Mouse (Mus musculus) forebrain, embryonic 16.5 days (tissue): ENCODE results near the gene Gck. TPM values are rescaled to one million over a fixed set of nuclear protein-coding genes. Genes with fewer than 3 reads are reported as not detected.
A peak's percentile ranks its signal among the peaks of the same experiment; 100 is the strongest.

Experiments used
- ATAC-seq: fragments of 200-750 bp; cut with Nextera tagmentation; 2 replicates; pipeline ENCODE4 v1.8.0; 2017; ENCODE audit warnings: mild to moderate bottlenecking, moderate library complexity
- H3K27ac ChIP-seq: fragments of 300-500 bp; sonication (generic); 2 replicates; pipeline ENCODE4 v1.5.1; 2014; ENCODE audit warnings: low read length, control low read depth
- H3K27me3 ChIP-seq: fragments of 300-500 bp; sonication (generic); replicated peaks from 2 replicates; pipeline ENCODE4 v1.6.1; 2014; ENCODE audit warnings: low read length; ENCODE audit not compliant: control insufficient read depth, insufficient read depth
- H3K36me3 ChIP-seq: fragments of 300-500 bp; sonication (generic); 2 replicates; pipeline ENCODE4 v1.6.1; 2014; ENCODE audit not compliant: control insufficient read depth, insufficient read depth
- H3K4me1 ChIP-seq: fragments of 300-500 bp; sonication (generic); replicated peaks from 2 replicates; pipeline ENCODE4 v1.6.1; 2014; ENCODE audit warnings: low read length; ENCODE audit not compliant: control insufficient read depth, insufficient read depth
- H3K4me2 ChIP-seq: fragments of 300-500 bp; sonication (generic); 2 replicates; pipeline ENCODE4 v1.6.1; 2014; ENCODE audit warnings: mild to moderate bottlenecking, low read length, control low read depth
- H3K4me3 ChIP-seq: fragments of 300-500 bp; sonication (generic); replicated peaks from 2 replicates; pipeline ENCODE4 v1.5.1; 2014; ENCODE audit warnings: mild to moderate bottlenecking, low read length, control low read depth
- H3K9ac ChIP-seq: fragments of 300-500 bp; sonication (generic); replicated peaks from 2 replicates; pipeline ENCODE4 v1.6.1; 2014; ENCODE audit warnings: low read depth, low read length, control low read depth
- H3K9me3 ChIP-seq: fragments of 300-500 bp; sonication (generic); 2 replicates; pipeline ENCODE4 v1.6.1; 2016; ENCODE audit warnings: low read length; ENCODE audit not compliant: control insufficient read depth
- WGBS: fragments of 180-500 bp; shearing (Covaris S2); extraction: QIAGEN DNeasy Blood & Tissue Kit; methylation state at CpG from one replicate; pipeline ENCODE4 v1.1.7; 2014; 5-methylcytosine and 5-hydroxymethylcytosine counted together
- polyA plus RNA-seq: library from polyadenylated mRNA; unstranded; fragments of >200 nt; fragmentation: Nextera tagmentation; extraction: Ambion mirVana; gene quantifications from 2 replicates; pipeline ENCODE4 v1.2.1, GENCODE M21; 2015

Gck gene
- polyA plus RNA-seq, 1 experiment from 2014 or later = 8.2 TPM

DNA sequence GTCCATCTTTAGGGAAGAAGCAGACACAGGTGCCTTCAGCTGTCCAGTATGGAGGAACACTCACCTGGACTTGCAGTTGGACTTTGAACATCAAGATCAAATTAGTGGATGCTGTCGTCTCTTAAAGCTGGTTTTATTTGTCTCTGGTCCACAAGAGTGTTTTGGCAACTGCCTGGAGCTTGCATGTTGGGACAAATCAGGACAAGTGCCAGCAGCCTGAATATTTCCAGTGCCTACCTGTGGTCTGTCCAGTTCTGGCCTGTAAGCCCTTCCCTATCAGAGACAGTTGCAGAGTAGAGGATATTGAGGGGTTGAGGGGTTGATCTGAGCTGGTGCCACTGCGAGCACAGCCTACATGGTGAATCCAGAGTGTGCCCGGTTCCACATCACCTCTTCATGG lies 16.9 kb upstream of the Gck start:
- no peaks in the 10 kb centered on the region for H3K27me3 ChIP-seq
- H3K4me1 ChIP-seq = no peaks in the 10 kb centered on the region
- H3K27ac ChIP-seq = no peak overlapping the region
- 95% methylated on average over 3 of the region's 3 CpGs for WGBS
- H3K4me3 ChIP-seq = no peak overlapping the region
- peaks cover 44% of the 10 kb centered on the region for H3K36me3 ChIP-seq
- H3K9me3 ChIP-seq = no peaks in the 10 kb centered on the region
- no peak overlapping the region for H3K4me2 ChIP-seq
- H3K9ac ChIP-seq = no peak overlapping the region
- ATAC-seq = 0 out of 2 replicates have a peak, but pooled peaks have one; percentile 6

DNA sequence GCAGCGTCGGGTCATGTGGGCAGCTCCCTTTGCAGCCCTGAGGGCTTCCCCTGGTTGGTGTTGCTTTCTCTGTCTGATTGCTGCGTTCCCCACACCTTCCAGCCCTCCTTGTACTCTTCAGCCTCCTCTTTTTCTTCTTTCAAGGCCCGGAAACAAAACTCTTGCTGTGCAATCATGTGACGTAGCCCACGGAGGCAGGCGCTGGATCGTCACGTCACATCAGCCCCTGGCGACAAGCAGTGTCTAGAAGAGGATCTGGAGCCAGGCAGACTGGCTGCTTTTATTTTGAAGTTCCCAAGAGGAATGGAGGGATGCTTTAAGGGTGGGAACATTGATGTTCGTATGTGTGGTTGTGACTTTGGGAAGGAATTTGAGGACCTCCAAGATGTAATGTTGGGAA lies 16.0 kb upstream of the Gck start:
- Histone ChIP-seq H3K27ac (no peak overlapping the region; the same call in 1 of the 2 replicates), H3K27me3 (no peaks in the 10 kb centered on the region), H3K9ac (no peak overlapping the region), H3K4me3 (no peak overlapping the region), H3K4me2 (no peak overlapping the region), H3K36me3 (peaks cover 50% of the 10 kb centered on the region), H3K4me1 (no peaks in the 10 kb centered on the region), H3K9me3 (no peaks in the 10 kb centered on the region)
- no peak for ATAC-seq
- 77% methylated on average over 11 of the region's 11 CpGs for WGBS

DNA sequence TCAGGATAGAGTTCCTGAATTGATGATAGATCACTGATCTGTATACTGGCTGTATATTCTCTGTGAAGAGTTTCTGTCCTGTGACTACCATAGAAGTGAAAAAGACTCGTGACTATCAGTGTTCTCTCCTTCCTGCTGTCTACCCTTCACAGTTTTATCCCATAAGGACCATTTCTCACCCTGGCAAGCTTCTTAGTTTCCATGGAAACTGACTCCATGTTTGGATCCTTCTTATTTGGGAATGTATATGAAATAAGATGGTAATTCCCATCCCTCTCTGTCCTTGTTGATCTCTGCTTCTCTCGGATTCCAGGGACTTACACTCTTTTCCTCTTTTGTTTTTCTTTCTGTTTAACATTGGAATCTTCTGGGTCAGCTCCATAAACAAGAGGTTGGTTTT lies 10.2 kb upstream of the Gck start:
- no peak for ATAC-seq
- Histone ChIP-seq H3K9ac (no peak overlapping the region), H3K4me2 (no peak overlapping the region), H3K27ac (no peak overlapping the region), H3K36me3 (peaks cover 37% of the 10 kb centered on the region), H3K27me3 (no peaks in the 10 kb centered on the region), H3K4me3 (no peak overlapping the region), H3K4me1 (peaks cover 13% of the 10 kb centered on the region), H3K9me3 (no peaks in the 10 kb centered on the region)
- 75% methylated on average over 2 of the region's 2 CpGs for WGBS

DNA sequence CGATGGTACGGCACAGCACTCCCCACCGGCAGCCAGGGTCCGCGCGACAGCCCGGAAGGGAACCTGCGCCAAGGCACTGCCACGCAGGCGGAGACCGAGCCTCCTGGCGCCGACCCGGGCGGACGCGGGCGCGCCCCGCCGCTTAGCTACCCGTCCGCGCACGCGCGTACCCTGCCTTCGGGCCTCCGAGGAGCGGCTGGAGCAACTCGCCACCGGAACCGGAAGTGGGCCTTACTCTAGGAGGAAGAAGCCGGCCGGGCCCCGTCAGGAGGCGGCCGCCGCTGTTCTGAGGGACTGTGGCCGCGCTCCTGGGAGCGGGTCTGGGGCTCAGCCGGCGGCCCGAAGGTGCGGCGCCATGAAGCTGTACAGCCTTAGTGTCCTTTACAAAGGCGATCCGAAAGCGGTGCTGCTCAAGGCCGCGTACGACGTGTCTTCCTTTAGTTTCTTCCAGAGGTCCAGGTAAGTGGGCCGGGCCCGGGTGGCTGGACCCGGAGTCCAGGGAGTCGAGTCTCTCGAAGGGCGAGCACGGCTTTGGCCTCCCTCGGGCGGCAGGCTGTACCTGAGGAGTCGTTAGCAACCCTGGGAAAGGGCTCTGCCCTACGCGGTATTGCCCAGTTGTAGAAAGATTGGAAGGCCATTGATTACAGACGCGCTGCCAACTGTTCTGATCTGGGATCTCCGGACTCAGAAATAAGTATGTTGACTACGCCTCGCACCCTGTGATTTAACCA lies 5.8 kb upstream of the Gck start, which contains the start of gene Ykt6:
TSS of gene Ykt6 (plus strand) at position 148 of the 731 bp plus-strand sequence.
- Histone ChIP-seq H3K9me3 (no peaks in the 10 kb centered on the region), H3K36me3 (peaks cover 5% of the 10 kb centered on the region), H3K27me3 (no peaks in the 10 kb centered on the region), H3K4me2 (peak within 1 kb of the TSS; percentile 83), H3K27ac (peak within 1 kb of the TSS; percentile 91), H3K4me3 (peak within 1 kb of the TSS; percentile 98), H3K9ac (peak within 1 kb of the TSS; percentile 86), H3K4me1 (peaks cover 17% of the 10 kb centered on the region)
- WGBS = under 1% methylated on average over 70 of the region's 71 CpGs
- ATAC-seq = peak; percentile 97

DNA sequence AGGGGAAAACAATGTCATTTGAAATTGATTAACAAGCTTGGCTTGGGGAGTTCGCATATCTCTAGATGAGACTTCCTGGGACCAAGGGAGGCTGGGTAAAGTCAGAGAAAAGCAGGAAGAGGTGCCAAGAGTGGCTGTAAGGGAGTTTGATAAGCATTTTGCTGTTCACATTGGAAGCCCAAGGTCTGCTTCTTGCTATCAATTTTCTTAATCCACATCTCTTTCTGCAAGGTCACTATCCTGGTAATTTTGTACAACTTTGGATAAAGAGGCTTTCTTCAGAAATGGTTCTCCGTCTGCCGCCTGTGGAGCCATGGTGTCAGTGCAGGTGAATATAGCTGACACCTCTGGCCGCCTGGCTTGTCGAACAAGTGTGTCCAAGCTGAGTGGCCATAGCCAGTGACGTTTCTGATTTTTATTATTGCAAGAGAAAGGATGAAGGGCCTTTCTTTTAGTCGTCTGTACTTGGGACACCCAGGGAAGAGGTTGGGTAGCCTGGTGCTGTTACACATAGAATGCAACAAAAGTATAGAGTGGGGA lies 5.2 kb upstream of the Gck start:
- no peaks in the 10 kb centered on the region for H3K9me3 ChIP-seq
- H3K27me3 ChIP-seq = no peaks in the 10 kb centered on the region
- H3K9ac ChIP-seq = peak overlapping the region; percentile 86
- peak overlapping the region; percentile 83 for H3K4me2 ChIP-seq
- H3K4me3 ChIP-seq = peak overlapping the region; percentile 98
- H3K4me1 ChIP-seq = peaks cover 17% of the 10 kb centered on the region
- 6% methylated on average over 7 of the region's 7 CpGs for WGBS
- no peaks in the 10 kb centered on the region; the same call in 1 of the 2 replicates for H3K36me3 ChIP-seq
- peak overlapping the region; percentile 91 for H3K27ac ChIP-seq
- ATAC-seq = no peak

DNA sequence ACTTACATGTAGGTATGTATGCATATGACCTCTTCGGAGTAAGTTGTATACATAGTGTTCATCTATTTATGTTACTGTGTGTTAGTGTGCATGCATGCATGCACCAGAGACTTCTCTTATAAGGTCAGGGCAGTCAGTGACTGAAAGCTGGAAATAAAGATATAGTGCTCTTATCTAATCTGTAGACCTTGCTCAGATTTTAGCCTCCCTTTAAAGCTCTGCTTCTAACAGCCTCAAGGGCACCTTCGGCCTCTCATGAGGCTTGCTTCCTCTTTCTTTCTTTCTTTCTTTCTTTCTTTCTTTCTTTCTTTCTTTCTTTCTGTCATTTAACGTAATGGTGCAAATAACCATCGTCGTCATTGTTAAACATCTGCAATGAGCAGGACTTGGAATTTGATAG lies 4.6 kb upstream of the Gck start:
- Histone ChIP-seq H3K4me2 (no peak overlapping the region), H3K4me3 (no peak overlapping the region), H3K9me3 (no peaks in the 10 kb centered on the region), H3K36me3 (no peaks in the 10 kb centered on the region), H3K4me1 (peaks cover 17% of the 10 kb centered on the region), H3K9ac (no peak overlapping the region), H3K27ac (no peak overlapping the region), H3K27me3 (no peaks in the 10 kb centered on the region)
- ATAC-seq = no peak
- WGBS = 84% methylated on average over 5 of the region's 5 CpGs

DNA sequence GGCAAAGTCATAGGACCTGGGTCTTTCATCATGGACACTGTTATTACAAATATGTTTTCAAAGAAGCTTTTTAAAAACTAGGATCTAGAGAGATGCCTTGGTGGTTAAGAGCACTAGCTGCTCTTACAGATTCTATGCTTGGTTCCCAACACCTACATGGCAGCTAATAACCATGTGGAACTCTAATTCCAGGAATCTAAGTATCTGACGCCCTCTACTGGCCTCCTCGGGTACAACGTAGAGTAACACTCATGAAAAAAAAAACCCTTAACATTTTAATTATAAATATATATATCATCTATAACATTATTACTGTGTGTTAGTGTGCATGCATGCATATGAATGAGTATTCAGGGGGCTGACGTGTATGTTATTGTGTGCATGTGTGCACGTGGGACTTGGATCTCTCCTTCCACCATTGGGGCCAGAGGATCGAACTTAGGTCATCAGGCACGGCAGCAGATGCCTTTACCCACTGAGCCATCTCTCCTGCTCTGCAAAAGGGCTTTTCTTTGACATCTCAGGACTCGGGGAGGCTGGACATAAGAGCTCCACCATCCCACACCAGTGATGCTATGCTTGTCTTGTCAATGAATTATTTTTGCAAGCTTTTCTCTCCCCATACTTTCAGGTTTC lies 3.4 kb upstream of the Gck start:
- H3K9me3 ChIP-seq = no peaks in the 10 kb centered on the region
- H3K4me1 ChIP-seq = peaks cover 17% of the 10 kb centered on the region
- no peak overlapping the region for H3K4me2 ChIP-seq
- H3K27me3 ChIP-seq = no peaks in the 10 kb centered on the region
- no peak for ATAC-seq
- H3K27ac ChIP-seq = no peak overlapping the region
- no peak overlapping the region for H3K9ac ChIP-seq
- H3K4me3 ChIP-seq = no peak overlapping the region
- 33% methylated on average over 8 of the region's 8 CpGs for WGBS
- H3K36me3 ChIP-seq = no peaks in the 10 kb centered on the region

DNA sequence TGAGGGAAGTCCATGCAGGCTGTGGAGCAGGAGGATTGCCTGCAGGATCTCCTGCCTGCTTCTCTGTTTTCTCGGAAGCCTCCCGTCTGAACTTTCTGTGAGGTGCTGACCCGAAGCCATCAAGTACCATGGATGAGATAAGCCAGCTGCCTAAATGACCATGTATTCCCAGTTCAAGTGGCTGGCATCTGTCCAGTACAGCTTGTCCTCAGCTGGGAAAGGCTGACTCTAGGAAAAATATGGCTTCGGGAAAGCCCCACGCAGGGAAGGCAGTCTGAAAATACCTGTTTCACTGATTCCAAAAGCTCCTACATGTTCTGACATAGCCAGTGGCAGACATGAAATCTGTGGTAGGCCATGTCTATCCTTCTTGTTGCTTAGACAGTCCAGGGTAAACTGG lies 2.6 kb upstream of the Gck start:
- Histone ChIP-seq H3K4me3 (no peak overlapping the region), H3K27me3 (no peaks in the 10 kb centered on the region), H3K36me3 (no peaks in the 10 kb centered on the region), H3K4me2 (no peak overlapping the region), H3K9me3 (no peaks in the 10 kb centered on the region), H3K27ac (no peak overlapping the region), H3K9ac (no peak overlapping the region), H3K4me1 (peaks cover 17% of the 10 kb centered on the region)
- ATAC-seq = no peak
- 92% methylated on average over 5 of the region's 5 CpGs for WGBS

DNA sequence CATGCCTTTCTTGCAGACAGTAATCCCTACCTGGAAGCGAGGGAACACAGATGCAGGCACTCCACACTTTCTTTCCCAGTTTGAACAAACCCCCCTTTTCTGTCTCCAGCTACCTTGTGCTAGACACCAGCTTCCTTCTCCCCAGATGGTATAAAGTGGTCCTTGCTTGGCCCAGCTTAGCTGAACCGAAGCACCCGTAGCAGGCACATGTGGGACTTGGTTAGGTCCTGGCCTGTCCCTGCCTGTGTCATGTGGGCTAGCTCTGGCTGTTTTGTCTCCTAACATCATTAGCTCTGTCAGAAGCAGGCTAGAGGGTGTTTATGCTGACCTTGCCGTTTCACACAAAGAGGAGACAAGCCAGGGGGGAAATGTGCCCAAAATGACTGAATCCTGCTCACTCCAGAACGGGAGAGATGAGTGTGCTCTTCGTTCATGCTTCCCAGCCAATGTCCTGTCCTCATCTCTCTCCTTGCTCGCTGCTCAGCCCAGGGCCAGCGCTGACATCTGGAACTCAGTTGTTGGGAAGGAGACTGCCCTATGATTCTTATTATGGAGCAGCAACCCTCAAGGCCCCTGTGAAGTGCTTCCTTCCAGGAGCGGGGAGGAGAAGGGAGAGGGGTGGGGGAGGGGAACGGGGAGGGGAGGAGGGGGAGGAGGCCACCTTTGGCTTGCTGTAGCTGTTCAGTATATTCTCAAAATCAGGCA lies 1.2 kb downstream of the Gck start:
- WGBS = 64% methylated on average over 9 of the region's 10 CpGs
- Histone ChIP-seq H3K27ac (no peak overlapping the region), H3K27me3 (no peaks in the 10 kb centered on the region), H3K36me3 (no peaks in the 10 kb centered on the region), H3K4me3 (no peak overlapping the region), H3K4me1 (no peaks in the 10 kb centered on the region), H3K4me2 (no peak overlapping the region), H3K9me3 (no peaks in the 10 kb centered on the region), H3K9ac (no peak overlapping the region)
- no peak for ATAC-seq
